Mouse (Mus musculus) E14TG2a.4 (cell line): ENCODE measurements at regions not wholly inside any gene's neighbourhood (a gene's known extent, or its start where the extent isn't known, plus 50 kb on each side); places are given as distances from the start of the nearest gene placed in this dataset.

Experiments
- H3K27me3 ChIP-seq: 2 replicates; pipeline ENCODE4 v1.6.1; 2014; ENCODE audit warnings: low read length, control low read depth; ENCODE audit not compliant: insufficient read depth
- H3K36me3 ChIP-seq: 2 replicates; pipeline ENCODE4 v1.6.1; 2014; ENCODE audit warnings: low read length, control low read depth; ENCODE audit not compliant: insufficient read depth
- H3K4me1 ChIP-seq: replicated peaks from 2 replicates; pipeline ENCODE4 v1.6.1; 2014; ENCODE audit warnings: low read depth, low read length, control low read depth
- H3K4me3 ChIP-seq: replicated peaks from 2 replicates; pipeline ENCODE4 v1.5.1; 2014; ENCODE audit warnings: mild to moderate bottlenecking, low read length
- H3K9me3 ChIP-seq: 2 replicates; pipeline ENCODE4 v1.6.1; 2014; ENCODE audit warnings: low read length, control low read depth
- CTCF ChIP-seq: conservative IDR thresholded peaks from 2 replicates; pipeline ENCODE4 v1.5.1; 2014; ENCODE audit warnings: low read length
- NANOG ChIP-seq: IDR thresholded peaks from 2 replicates; pipeline ENCODE4 v1.6.1; 2014; ENCODE audit warnings: borderline replicate concordance, low read length, mixed read lengths
- POU5F1 ChIP-seq: IDR thresholded peaks from 2 replicates; pipeline ENCODE4 v1.6.1; 2014; ENCODE audit warnings: low read length, borderline replicate concordance

- no peaks in the 10 kb centered on the region for H3K36me3 ChIP-seq
Measured at GRCm38 (mm10) chr1:151285045-151285444, 59.2 kb upstream of the Ivns1abp start.

DNA sequence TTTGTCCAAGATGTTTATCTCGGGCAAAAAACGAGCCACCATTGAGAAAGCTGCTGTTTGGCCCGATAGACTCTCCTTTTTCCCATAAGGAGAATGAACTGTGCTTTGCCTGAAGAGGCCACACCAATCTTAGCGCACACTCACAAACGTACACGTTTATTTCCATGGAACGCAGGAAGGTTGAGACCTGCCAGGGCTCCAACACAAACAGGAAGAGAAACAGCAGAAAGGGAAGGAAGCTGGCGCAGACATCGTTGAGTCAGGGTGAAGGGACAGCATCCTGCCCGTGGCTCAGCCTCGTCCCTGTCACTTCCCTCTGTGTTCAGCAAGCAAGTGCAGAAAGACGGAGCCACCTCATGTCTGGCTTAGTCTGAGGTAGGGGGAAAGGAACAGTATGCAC, 56.8 kb upstream of the Ivns1abp start:
- TF ChIP-seq POU5F1 (no peak), CTCF (no peak), NANOG (no peak)
- peaks cover 14% of the 10 kb centered on the region for H3K4me1 ChIP-seq
- no peaks in the 10 kb centered on the region for H3K9me3 ChIP-seq
- peaks cover 8% of the 10 kb centered on the region; the same call in 1 of the 2 replicates for H3K27me3 ChIP-seq
- H3K4me3 ChIP-seq = no peak overlapping the region
- no peaks in the 10 kb centered on the region for H3K36me3 ChIP-seq

More at GRCm38 (mm10) chr1:151285045-151285444, 59.2 kb upstream of the Ivns1abp start:
- H3K9me3 ChIP-seq = no peaks in the 10 kb centered on the region
- peaks cover 8% of the 10 kb centered on the region; the same call in 1 of the 2 replicates for H3K27me3 ChIP-seq
- TF ChIP-seq POU5F1 (no peak), NANOG (no peak), CTCF (no peak)
- no peak overlapping the region for H3K4me3 ChIP-seq
- H3K4me1 ChIP-seq = peaks cover 9% of the 10 kb centered on the region

DNA sequence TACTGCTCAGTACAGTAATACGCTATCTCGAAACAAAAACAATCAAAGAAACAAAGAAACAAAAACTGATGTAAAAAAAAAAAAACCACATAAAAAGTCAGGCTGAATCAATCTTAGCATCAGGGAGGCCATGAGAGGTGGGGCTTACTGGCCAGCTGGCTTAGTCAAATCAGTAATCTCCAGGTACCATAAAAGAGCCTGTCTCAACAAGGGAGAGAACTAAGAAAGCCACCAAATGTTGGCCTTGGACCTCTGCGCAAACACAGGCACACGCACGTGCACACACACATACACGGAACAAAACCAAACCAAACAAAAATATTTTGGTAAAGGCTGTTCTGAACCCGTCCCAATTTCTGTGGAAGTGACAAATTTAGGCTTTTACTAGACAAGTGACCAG, 55.2 kb upstream of the Ivns1abp start:
- no peak for TF ChIP-seq NANOG
- TF ChIP-seq CTCF = no peak
- TF ChIP-seq POU5F1 = no peak

GRCm38 (mm10) chr1:151289493-151290258, 54.6 kb upstream of the Ivns1abp start:
- Histone ChIP-seq H3K27me3 (0 out of 2 replicates have a peak, but pooled peaks cover 4% of the 10 kb centered on the region), H3K36me3 (no peaks in the 10 kb centered on the region), H3K4me1 (peaks cover 33% of the 10 kb centered on the region), H3K9me3 (no peaks in the 10 kb centered on the region), H3K4me3 (peak overlapping the region; percentile 23; the same call in 1 of the 2 replicates)
- TF ChIP-seq CTCF (no peak), POU5F1 (no peak), NANOG (no peak)

More for the DNA sequence above, 55.2 kb upstream of the Ivns1abp start:
- Histone ChIP-seq H3K27me3 (peaks cover 8% of the 10 kb centered on the region; the same call in 1 of the 2 replicates), H3K4me3 (no peak overlapping the region), H3K9me3 (no peaks in the 10 kb centered on the region), H3K4me1 (peaks cover 30% of the 10 kb centered on the region), H3K36me3 (no peaks in the 10 kb centered on the region)

DNA sequence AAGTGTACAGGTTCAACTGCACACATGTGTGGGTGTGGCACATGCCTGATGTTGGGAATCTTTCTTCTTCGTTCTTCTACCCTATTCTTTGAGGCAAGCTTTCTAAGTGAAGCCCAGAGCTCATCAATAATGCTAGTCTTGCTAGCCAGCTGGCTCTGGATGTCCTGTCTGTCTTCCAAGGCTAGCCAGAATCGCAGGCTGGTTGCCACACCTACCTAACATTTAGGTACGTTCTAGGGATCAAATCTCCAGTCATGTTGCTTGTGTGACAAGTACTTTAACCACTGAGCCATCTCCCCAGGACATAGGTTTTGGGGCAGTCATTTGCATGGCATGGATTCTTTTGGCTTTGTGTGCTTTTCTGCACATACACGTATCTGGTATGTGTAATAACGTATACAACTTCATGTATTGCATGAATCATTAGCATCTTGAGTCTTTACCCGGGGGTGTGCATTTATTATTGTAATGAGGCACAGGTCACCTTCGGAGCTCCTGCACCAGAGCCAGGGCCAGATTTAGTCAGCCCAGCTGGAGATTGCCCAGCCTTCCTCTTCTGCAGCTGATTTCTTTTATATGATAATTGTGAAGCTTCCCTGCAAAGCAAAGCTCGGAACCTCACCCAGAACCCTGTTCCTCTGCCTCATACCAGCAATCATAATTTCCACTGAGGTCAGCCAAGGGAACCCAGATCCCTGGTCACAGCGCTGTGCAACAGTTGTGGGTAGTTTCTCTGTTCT, 50.8 kb upstream of the Ivns1abp start:
- TF ChIP-seq CTCF = no peak
- no peak for TF ChIP-seq NANOG
- TF ChIP-seq POU5F1 = no peak
- Histone ChIP-seq H3K4me1 (peaks cover 33% of the 10 kb centered on the region), H3K4me3 (peak overlapping the region; percentile 23; the same call in 1 of the 2 replicates), H3K27me3 (no peaks in the 10 kb centered on the region; the same call in 1 of the 2 replicates), H3K9me3 (no peaks in the 10 kb centered on the region), H3K36me3 (no peaks in the 10 kb centered on the region)
